Mouse (Mus musculus) embryonic fibroblast, embryonic 13.5 days (primary cell): ENCODE data around the gene Bsn.

ENCODE experiments used
- CTCF ChIP-seq: IDR thresholded peaks from 2 replicates; pipeline ENCODE4 v1.5.1; 2011; ENCODE audit warnings: mild to moderate bottlenecking, control low read depth, low read length, moderate library complexity, borderline replicate concordance; ENCODE audit not compliant: insufficient read depth
- POLR2A ChIP-seq: IDR thresholded peaks from 2 replicates; pipeline ENCODE4 v1.6.1; 2011; ENCODE audit warnings: low read depth, mild to moderate bottlenecking, control low read depth, low read length, moderate library complexity

DNA sequence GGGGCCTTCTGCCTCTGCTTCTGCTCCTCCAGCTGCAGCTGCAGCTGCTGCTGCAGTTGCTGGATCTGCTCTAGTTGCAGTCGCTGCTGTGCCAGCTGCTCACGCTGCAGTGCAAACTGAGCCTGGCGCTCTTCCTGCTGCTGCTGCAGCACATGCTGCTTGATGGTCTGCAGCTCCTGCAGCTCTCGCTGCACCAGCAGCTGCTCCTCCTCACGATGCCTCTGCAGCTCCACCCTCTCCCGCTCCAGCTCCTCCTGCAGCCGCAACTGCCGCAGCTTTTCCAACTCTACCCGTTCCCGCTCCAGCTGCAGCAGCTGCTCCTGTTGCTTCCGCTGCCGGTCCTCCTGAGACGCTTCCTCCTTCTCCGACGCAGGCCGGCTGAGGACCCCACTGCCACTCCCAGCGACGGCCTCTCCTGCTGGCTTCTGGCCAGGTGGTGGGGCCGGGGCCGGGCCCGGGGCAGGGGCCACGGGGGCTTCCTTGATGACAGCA is 79.0 kb downstream of the Bsn start:
- TF ChIP-seq POLR2A, result no peak
- no peak for TF ChIP-seq CTCF
